Mouse (Mus musculus) T-helper 1 cell (primary cell): Measurements from ENCODE around the gene Eif2ak4.

Source experiments
- in situ Hi-C: fragments of 300-600 bp; cut with MboI, MseI; formaldehyde crosslinking; loops from one replicate; pipeline ENCODE4 v1.15.1; 2025; ENCODE audit warnings: high pct_unique_total_duplicates

Eif2ak4 gene

GRCm38 (mm10) chr2:118463480-118463879 is 75.1 kb downstream of the Eif2ak4 start:
- in situ Hi-C loops = no loop called here

GRCm38 (mm10) chr2:118464450-118464849 is 76.0 kb downstream of the Eif2ak4 start:
- in situ Hi-C loops = no loop called here

- in situ Hi-C loops = no loop called here
These were observed 77.5 kb downstream of the Eif2ak4 start for GRCm38 (mm10) chr2:118465894-118466293.

- in situ Hi-C loops = no loop called here
These were observed 78.2 kb downstream of the Eif2ak4 start for GRCm38 (mm10) chr2:118466601-118467000.

GRCm38 (mm10) chr2:118468354-118468753 is 79.9 kb downstream of the Eif2ak4 start:
- in situ Hi-C loops = no loop called here

DNA sequence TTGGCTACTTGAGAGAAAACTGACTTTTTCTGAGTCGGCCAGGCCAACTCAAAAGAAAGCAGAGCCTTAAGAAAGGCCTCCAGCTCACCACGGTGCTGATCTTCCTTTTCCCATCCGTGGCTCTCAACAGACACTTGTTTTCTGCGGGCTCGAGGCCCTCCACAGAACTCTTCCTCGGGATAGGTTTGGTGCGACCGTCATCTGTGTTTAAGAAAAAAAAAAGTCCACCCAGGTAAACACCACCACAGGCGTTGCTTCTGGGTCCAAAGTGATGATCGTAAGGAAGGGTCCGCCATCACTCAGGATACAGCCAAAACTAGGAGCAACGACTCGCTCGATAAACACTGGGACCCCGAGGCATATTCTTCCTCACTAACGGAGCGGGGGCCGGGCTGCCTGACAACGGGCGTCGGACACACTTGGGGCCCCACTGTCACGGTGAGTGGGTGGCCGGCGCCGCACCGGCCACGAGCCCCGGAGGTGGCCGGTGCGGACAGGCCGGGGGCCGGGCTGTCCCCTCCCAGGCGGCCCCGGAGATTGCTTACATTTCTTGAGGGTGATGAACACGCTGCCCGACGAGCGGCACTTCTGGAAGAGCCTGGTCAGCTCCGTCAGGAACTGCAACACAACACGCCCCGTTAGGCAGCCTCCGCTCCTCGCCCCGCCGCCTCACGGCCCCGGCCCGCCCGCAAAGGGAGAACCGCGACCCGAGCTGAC is 90.6 kb downstream of the Eif2ak4 start:
- in situ Hi-C loops = no loop called here

- in situ Hi-C loops = no loop called here
These were observed 91.1 kb downstream of the Eif2ak4 start, which contains the start of gene Srp14 for GRCm38 (mm10) chr2:118479550-118479909. Gene Srp14 (minus strand): TSS chr2:118479711.

GRCm38 (mm10) chr2:118480886-118481285 is 92.5 kb downstream of the Eif2ak4 start:
- in situ Hi-C loops = loop anchor here (5.0 to 10.0 kb wide), 2 partner anchors 416 to 1136 kb away; partner anchors contain the start of gene Rasgrp1

DNA sequence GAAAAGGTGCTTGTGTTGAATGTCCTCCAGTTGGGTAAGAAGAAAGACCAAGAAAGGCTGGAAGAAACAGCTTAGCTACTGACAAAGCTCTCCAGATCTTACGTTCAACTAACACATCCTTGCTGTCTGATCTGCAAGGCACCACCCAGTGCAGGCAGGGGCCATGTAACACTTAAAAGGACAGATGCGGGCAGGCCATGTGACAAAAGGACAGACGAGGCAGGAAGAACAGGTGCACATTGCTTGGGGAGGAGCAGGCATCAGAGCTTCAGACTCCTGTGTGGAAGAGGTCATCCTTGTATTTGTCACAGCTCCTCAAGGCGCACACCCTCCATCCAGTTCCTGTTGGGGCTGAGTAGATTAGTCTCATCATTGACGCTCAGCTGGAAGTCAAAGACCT is 94.6 kb downstream of the Eif2ak4 start:
- in situ Hi-C loops = loop anchor here (5.0 to 10.0 kb wide), 2 partner anchors 414 to 1138 kb away; partner anchors contain the start of gene Rasgrp1

- in situ Hi-C loops = loop anchor here (5.0 to 10.0 kb wide), 2 partner anchors 413 to 1140 kb away; partner anchors contain the start of gene Rasgrp1
These were observed 96.0 kb downstream of the Eif2ak4 start for GRCm38 (mm10) chr2:118484386-118484898.

DNA sequence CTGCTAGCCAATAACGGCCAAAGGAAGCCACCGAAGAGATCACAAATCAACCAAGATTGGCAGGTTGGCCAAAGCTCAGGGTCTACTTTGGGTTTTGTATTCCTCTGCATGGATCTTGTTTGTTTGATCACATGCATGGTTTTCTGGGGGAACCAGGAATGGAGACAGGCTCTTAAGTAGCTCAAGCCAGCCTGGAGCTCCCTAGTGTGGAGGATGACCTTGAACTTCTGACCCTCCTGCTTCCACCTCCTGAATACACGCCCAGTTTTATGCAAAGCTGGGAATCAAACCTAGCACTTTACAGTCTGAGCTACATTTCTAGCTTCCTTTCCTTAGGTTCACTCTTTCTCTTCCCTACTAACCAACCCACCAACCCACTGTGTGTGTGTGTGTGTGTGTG is 97.0 kb downstream of the Eif2ak4 start:
- in situ Hi-C loops = loop anchor here (5.0 to 10.0 kb wide), 3 partner anchors 67 to 1141 kb away; partner anchors contain the start of gene Rasgrp1

GRCm38 (mm10) chr2:118486933-118487332 is 98.5 kb downstream of the Eif2ak4 start:
- in situ Hi-C loops = loop anchor here (5.0 to 10.0 kb wide), 3 partner anchors 65 to 1142 kb away; partner anchors contain the start of gene Rasgrp1

- in situ Hi-C loops = loop anchor here (5.0 to 10.0 kb wide), 3 partner anchors 64 to 1143 kb away; partner anchors contain the start of gene Rasgrp1
These were observed 99.4 kb downstream of the Eif2ak4 start for GRCm38 (mm10) chr2:118487806-118488205.

GRCm38 (mm10) chr2:118490241-118491091 is 102.0 kb downstream of the Eif2ak4 start:
- in situ Hi-C loops = no loop called here

DNA sequence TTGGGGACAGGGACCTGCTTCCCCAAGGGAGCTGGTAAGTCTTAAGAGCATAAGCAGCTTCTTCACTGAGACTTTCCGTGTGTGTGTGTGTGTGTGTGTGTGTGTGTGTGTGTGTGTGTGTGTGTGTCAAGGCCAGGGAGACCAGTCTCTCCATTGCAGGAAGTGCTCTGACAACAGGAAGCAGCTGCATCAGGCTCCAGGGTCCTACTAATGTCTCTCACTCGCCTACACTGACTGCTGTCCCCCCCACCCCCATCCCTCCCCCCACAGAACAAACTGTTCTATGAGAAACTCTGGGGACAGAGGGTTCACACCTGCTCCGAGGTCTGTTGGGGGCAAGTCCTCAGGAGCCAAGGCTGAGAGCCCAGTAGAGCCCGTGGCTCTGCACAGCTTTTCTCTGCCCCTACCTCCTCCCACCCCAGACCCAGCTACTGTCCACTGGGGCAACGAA is 102.9 kb downstream of the Eif2ak4 start:
- in situ Hi-C loops = no loop called here

DNA sequence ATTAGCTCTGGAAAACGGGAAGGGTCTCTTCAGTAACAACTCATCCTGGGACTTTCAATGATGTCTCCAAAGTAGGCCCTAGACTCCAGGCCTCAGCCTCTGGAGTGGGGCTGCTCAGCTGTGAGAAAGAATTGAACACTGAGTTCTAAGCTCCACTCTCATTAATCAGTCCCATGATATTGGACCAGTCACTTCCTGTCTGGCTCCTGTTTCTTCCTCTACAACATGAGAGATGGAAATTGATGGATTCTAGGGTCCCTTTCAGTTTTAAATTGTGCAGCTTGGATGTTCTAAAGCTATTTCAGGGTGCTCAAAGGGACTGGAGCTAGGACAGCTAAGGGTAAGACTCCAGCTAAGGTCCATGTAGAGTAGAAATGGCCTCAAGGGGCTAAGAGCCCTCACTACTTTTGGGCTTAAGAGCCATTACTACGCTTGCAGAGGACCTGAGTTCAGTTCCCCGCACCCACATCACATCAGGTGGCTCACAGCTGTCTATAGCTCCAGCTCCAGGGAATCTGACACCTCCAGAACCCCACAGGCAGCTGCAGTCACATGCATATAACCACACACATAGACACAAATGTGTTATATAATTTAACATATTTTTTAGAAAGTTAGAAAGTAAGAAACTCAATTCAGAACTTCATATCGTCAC is 103.5 kb downstream of the Eif2ak4 start:
- in situ Hi-C loops = no loop called here

DNA sequence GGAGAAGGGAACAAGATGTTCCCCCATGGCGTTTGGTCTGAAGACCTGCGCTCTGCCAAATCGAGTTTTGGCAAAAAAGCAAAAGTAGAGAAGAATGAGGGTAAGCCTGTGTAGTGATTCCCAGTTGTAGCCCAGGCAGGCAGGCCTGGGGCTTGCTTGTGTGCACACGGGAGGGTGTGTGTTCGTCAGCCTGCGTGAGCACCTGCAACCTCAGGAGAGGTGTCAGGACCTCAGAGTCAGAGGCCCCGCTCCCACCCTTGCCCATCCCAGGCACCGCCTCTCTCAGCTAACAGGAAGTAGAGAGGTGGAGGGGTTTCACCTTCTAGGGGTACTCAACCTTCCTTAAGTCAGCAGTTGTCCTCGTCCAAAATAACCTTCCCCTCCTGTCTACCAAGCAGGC is 106.6 kb downstream of the Eif2ak4 start:
- in situ Hi-C loops = no loop called here

GRCm38 (mm10) chr2:118497890-118498289 is 109.5 kb downstream of the Eif2ak4 start:
- in situ Hi-C loops = no loop called here

GRCm38 (mm10) chr2:118498476-118498875 is 110.1 kb downstream of the Eif2ak4 start:
- in situ Hi-C loops = no loop called here

GRCm38 (mm10) chr2:118499135-118499961 is 110.9 kb downstream of the Eif2ak4 start:
- in situ Hi-C loops = no loop called here
